Mouse (Mus musculus): ENCODE measurements around the gene Hist1h2ab. TPM values are rescaled to one million over a fixed set of nuclear protein-coding genes. Genes with fewer than 3 reads are reported as not detected.
"Not testable (repeated sequence)": the region's sequence is repeated elsewhere in the genome, so short reads cannot be mapped to it uniquely, and the experiment has no call there.

Gene Hist1h2ab
- polyA plus RNA-seq, 1 experiment from 2014 or later = 10.5 TPM

- not testable (repeated sequence) for H3K9ac ChIP-seq; H3K36me3 ChIP-seq; ATAC-seq (ENCODE audit: low FRiP score); H3K4me3 ChIP-seq; H3K9me3 ChIP-seq; H3K4me2 ChIP-seq; H3K27me3 ChIP-seq; H3K4me1 ChIP-seq (replicated peaks); H3K27ac ChIP-seq
- WGBS = 17% methylated on average over 2 of the region's 2 CpGs
Observed at GRCm38 (mm10) chr13:23717593-23718245, 33.2 kb upstream of the Hist1h2ab start.

GRCm38 (mm10) chr13:23724239-23724638, 26.7 kb upstream of the Hist1h2ab start:
- Histone ChIP-seq H3K27ac (no peak overlapping the region), H3K9ac (no peak overlapping the region), H3K4me3 (no peak overlapping the region), H3K27me3 (no peaks in the 10 kb centered on the region), H3K4me2 (no peak overlapping the region), H3K4me1 (replicated peaks) (no peaks in the 10 kb centered on the region), H3K9me3 (no peaks in the 10 kb centered on the region), H3K36me3 (no peaks in the 10 kb centered on the region)
- WGBS = 84% methylated on average over 4 of the region's 4 CpGs
- ATAC-seq (ENCODE audit: low FRiP score) = no peak

GRCm38 (mm10) chr13:23725213-23725612, 25.7 kb upstream of the Hist1h2ab start:
- WGBS = no CpG with 5 or more reads among the region's 1 CpGs
- no peak overlapping the region for H3K4me3 ChIP-seq
- H3K27me3 ChIP-seq = no peaks in the 10 kb centered on the region
- ATAC-seq (ENCODE audit: low FRiP score) = no peak
- H3K9ac ChIP-seq = no peak overlapping the region
- H3K4me1 ChIP-seq (replicated peaks) = no peaks in the 10 kb centered on the region
- H3K9me3 ChIP-seq = no peaks in the 10 kb centered on the region
- no peaks in the 10 kb centered on the region for H3K36me3 ChIP-seq
- H3K27ac ChIP-seq = no peak overlapping the region
- no peak overlapping the region for H3K4me2 ChIP-seq

- Histone ChIP-seq H3K4me1 (replicated peaks) (no peaks in the 10 kb centered on the region), H3K27ac (no peak overlapping the region), H3K9ac (no peak overlapping the region), H3K4me3 (no peak overlapping the region), H3K9me3 (no peaks in the 10 kb centered on the region), H3K27me3 (no peaks in the 10 kb centered on the region), H3K4me2 (no peak overlapping the region), H3K36me3 (no peaks in the 10 kb centered on the region)
- no peak for ATAC-seq (ENCODE audit: low FRiP score)
- WGBS = 86% methylated on average over 18 of the region's 18 CpGs
Observed at GRCm38 (mm10) chr13:23728472-23729191, 22.3 kb upstream of the Hist1h2ab start.

GRCm38 (mm10) chr13:23729192-23729525, 21.8 kb upstream of the Hist1h2ab start:
- Histone ChIP-seq H3K27ac (no peak overlapping the region), H3K27me3 (no peaks in the 10 kb centered on the region), H3K9me3 (no peaks in the 10 kb centered on the region), H3K4me3 (no peak overlapping the region), H3K36me3 (no peaks in the 10 kb centered on the region), H3K4me2 (no peak overlapping the region), H3K4me1 (replicated peaks) (no peaks in the 10 kb centered on the region), H3K9ac (no peak overlapping the region)
- no peak for ATAC-seq (ENCODE audit: low FRiP score)
- WGBS = 94% methylated on average over 9 of the region's 9 CpGs

GRCm38 (mm10) chr13:23729706-23730105, 21.2 kb upstream of the Hist1h2ab start:
- no peak for ATAC-seq (ENCODE audit: low FRiP score)
- H3K36me3 ChIP-seq = no peaks in the 10 kb centered on the region
- H3K4me3 ChIP-seq = no peak overlapping the region
- H3K9me3 ChIP-seq = no peaks in the 10 kb centered on the region
- H3K9ac ChIP-seq = no peak overlapping the region
- 92% methylated on average over 5 of the region's 5 CpGs for WGBS
- no peaks in the 10 kb centered on the region for H3K27me3 ChIP-seq
- H3K4me2 ChIP-seq = no peak overlapping the region
- H3K27ac ChIP-seq = no peak overlapping the region
- H3K4me1 ChIP-seq (replicated peaks) = no peaks in the 10 kb centered on the region

- Histone ChIP-seq H3K36me3 (no peaks in the 10 kb centered on the region), H3K9me3 (no peaks in the 10 kb centered on the region), H3K27ac (no peak overlapping the region), H3K4me2 (no peak overlapping the region), H3K9ac (no peak overlapping the region), H3K4me3 (no peak overlapping the region), H3K27me3 (no peaks in the 10 kb centered on the region), H3K4me1 (replicated peaks) (no peaks in the 10 kb centered on the region)
- no peak for ATAC-seq (ENCODE audit: low FRiP score)
- 43% methylated on average over 8 of the region's 8 CpGs for WGBS
Observed at GRCm38 (mm10) chr13:23730479-23730878, 20.4 kb upstream of the Hist1h2ab start.

GRCm38 (mm10) chr13:23732156-23732804, 18.6 kb upstream of the Hist1h2ab start:
- H3K4me1 ChIP-seq (replicated peaks) = no peaks in the 10 kb centered on the region
- no peaks in the 10 kb centered on the region for H3K9me3 ChIP-seq
- H3K4me3 ChIP-seq = no peak overlapping the region
- no peak overlapping the region for H3K4me2 ChIP-seq
- no peak overlapping the region for H3K27ac ChIP-seq
- no peak for ATAC-seq (ENCODE audit: low FRiP score)
- 28% methylated on average over 8 of the region's 8 CpGs for WGBS
- H3K36me3 ChIP-seq = no peaks in the 10 kb centered on the region
- H3K9ac ChIP-seq = no peak overlapping the region
- no peaks in the 10 kb centered on the region for H3K27me3 ChIP-seq

- ATAC-seq (ENCODE audit: low FRiP score) = no peak
- WGBS = 92% methylated on average over 5 of the region's 5 CpGs
- Histone ChIP-seq H3K9ac (no peak overlapping the region), H3K27me3 (no peaks in the 10 kb centered on the region), H3K4me1 (replicated peaks) (peaks cover 23% of the 10 kb centered on the region), H3K27ac (no peak overlapping the region), H3K36me3 (no peaks in the 10 kb centered on the region), H3K4me3 (no peak overlapping the region), H3K4me2 (no peak overlapping the region), H3K9me3 (no peaks in the 10 kb centered on the region)
Observed at GRCm38 (mm10) chr13:23737091-23737490, 13.8 kb upstream of the Hist1h2ab start.

GRCm38 (mm10) chr13:23738041-23738440, 12.9 kb upstream of the Hist1h2ab start:
- Histone ChIP-seq H3K9me3 (no peaks in the 10 kb centered on the region), H3K4me1 (replicated peaks) (peaks cover 23% of the 10 kb centered on the region), H3K27ac (peak overlapping the region; percentile 89), H3K36me3 (no peaks in the 10 kb centered on the region), H3K4me2 (peak overlapping the region; percentile 94), H3K9ac (peak overlapping the region; percentile 76), H3K4me3 (peak overlapping the region; percentile 48), H3K27me3 (no peaks in the 10 kb centered on the region)
- 26% methylated on average over 4 of the region's 4 CpGs for WGBS
- no peak for ATAC-seq (ENCODE audit: low FRiP score)

- peak within 1 kb of the TSS; percentile 89 for H3K27ac ChIP-seq
- H3K27me3 ChIP-seq = no peaks in the 10 kb centered on the region
- ATAC-seq (ENCODE audit: low FRiP score) = peak; percentile 93
- WGBS = under 1% methylated on average over 38 of the region's 38 CpGs
- no peaks in the 10 kb centered on the region for H3K36me3 ChIP-seq
- H3K4me2 ChIP-seq = peak within 1 kb of the TSS; percentile 94
- H3K9ac ChIP-seq = peak within 1 kb of the TSS; percentile 76
- no peaks in the 10 kb centered on the region for H3K9me3 ChIP-seq
- peaks cover 23% of the 10 kb centered on the region for H3K4me1 ChIP-seq (replicated peaks)
- H3K4me3 ChIP-seq = peak within 1 kb of the TSS; percentile 48
Observed at GRCm38 (mm10) chr13:23738677-23739068, 12.3 kb upstream of the Hist1h2ab start, which contains the start of gene Hist1h1c. Hist1h1c (plus strand) TSS chr13:23738808.

GRCm38 (mm10) chr13:23739069-23739921, 11.6 kb upstream of the Hist1h2ab start:
- peak overlapping the region; percentile 76 for H3K9ac ChIP-seq
- H3K4me2 ChIP-seq = peak overlapping the region; percentile 94
- no peaks in the 10 kb centered on the region for H3K36me3 ChIP-seq
- ATAC-seq (ENCODE audit: low FRiP score) = peak; percentile 90
- H3K27me3 ChIP-seq = no peaks in the 10 kb centered on the region
- H3K27ac ChIP-seq = peak overlapping the region; percentile 89
- no peaks in the 10 kb centered on the region for H3K9me3 ChIP-seq
- H3K4me3 ChIP-seq = peak overlapping the region; percentile 48
- H3K4me1 ChIP-seq (replicated peaks) = peaks cover 23% of the 10 kb centered on the region
- WGBS = under 1% methylated on average over 39 of the region's 39 CpGs
